Mouse (Mus musculus): ENCODE results near the gene Rpl29.

- TF ChIP-seq CTCF (IDR thresholded peaks at IDR 0.05; ENCODE audit: low read depth, low read length) = no peak
- TF ChIP-seq POLR2A (IDR thresholded peaks at IDR 0.05; ENCODE audit: insufficient read depth, low read length) = no peak
Measured at GRCm38 (mm10) chr9:106457163-106457559, 27.9 kb downstream of the Rpl29 start.
